Mouse (Mus musculus) embryonic facial prominence, embryonic 13.5 days (tissue): Measurements from ENCODE around the gene Irx2. TPM values are rescaled to one million over a fixed set of nuclear protein-coding genes. Genes with fewer than 3 reads are reported as not detected.

ENCODE experiments used
- ATAC-seq: fragments of 200-750 bp; cut with Nextera tagmentation; 2 replicates; pipeline ENCODE4 v1.8.0; 2017; ENCODE audit warnings: low read depth; ENCODE audit not compliant: insufficient number of reproducible peaks, insufficient read depth, low FRiP score, low TSS enrichment
- H3K27ac ChIP-seq: fragments of 300-500 bp; sonication (generic); 2 replicates; pipeline ENCODE4 v1.5.1; 2015; ENCODE audit warnings: moderate library complexity, mild to moderate bottlenecking, inconsistent platforms
- H3K27me3 ChIP-seq: fragments of 300-500 bp; sonication (generic); 2 replicates; pipeline ENCODE4 v1.6.1; 2015; ENCODE audit warnings: mild to moderate bottlenecking, inconsistent platforms
- H3K36me3 ChIP-seq: fragments of 300-500 bp; sonication (generic); 2 replicates; pipeline ENCODE4 v1.6.1; 2015; ENCODE audit warnings: mild to moderate bottlenecking, inconsistent platforms
- H3K4me1 ChIP-seq: fragments of 300-500 bp; sonication (generic); 2 replicates; pipeline ENCODE4 v1.6.1; 2015; ENCODE audit warnings: inconsistent platforms
- H3K4me2 ChIP-seq: fragments of 300-500 bp; sonication (generic); 2 replicates; pipeline ENCODE4 v1.6.1; 2015; ENCODE audit warnings: moderate library complexity, mild to moderate bottlenecking, inconsistent platforms
- H3K4me3 ChIP-seq: fragments of 300-500 bp; sonication (generic); 2 replicates; pipeline ENCODE4 v1.5.1; 2015; ENCODE audit warnings: mild to moderate bottlenecking, inconsistent platforms
- H3K9ac ChIP-seq: fragments of 300-500 bp; sonication (generic); 2 replicates; pipeline ENCODE4 v1.6.1; 2015; ENCODE audit warnings: mild to moderate bottlenecking, inconsistent platforms
- H3K9me3 ChIP-seq: fragments of 300-500 bp; sonication (generic); 2 replicates; pipeline ENCODE4 v1.6.1; 2016; ENCODE audit warnings: inconsistent platforms
- WGBS: fragments of 180-500 bp; shearing (Covaris S2); methylation state at CpG from one replicate; pipeline ENCODE4 v1.1.7; 2015; ENCODE audit warnings: mixed read lengths; 5-methylcytosine and 5-hydroxymethylcytosine counted together
- polyA plus RNA-seq: library from polyadenylated mRNA; unstranded; fragments of >200 nt; fragmentation: Nextera tagmentation; extraction: Ambion mirVana; gene quantifications from 2 replicates; pipeline ENCODE4 v1.2.1, GENCODE M21; 2015

The Irx2 gene
- 16.7 and 22.1 TPM in 2 replicates for polyA plus RNA-seq

DNA sequence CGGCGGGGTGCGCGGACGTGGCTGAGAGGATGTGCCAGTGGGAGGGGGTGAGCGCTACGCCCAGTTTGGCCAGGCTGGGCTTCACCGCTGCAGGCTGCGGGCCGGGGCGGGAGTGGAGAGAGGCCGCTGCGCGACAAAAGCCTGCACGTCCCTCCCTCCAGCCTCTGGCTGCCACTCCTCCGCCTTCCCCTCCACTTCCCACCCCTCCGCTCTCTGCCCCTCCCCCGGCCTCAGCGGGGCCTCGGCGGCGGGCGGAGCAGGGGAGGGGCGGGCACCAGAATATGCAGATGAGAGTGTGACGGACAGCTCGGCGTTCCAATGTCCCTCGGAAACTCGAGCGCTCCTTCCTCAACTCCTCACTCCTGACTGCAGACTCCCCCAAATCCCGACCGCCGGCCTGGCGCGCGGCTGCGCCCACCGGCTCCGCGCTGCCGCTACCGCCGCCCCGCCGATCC, at the start of gene Irx2:
Gene Irx2, plus strand, starts transcription at position 359 of the 455 bp plus-strand sequence.
- H3K4me1 ChIP-seq: peaks cover 39% of the 10 kb centered on the region
- peak within 1 kb of the TSS; percentile 91 for H3K4me2 ChIP-seq
- no peaks in the 10 kb centered on the region for H3K9me3 ChIP-seq
- ATAC-seq: peak; percentile 93
- H3K4me3 ChIP-seq: peak within 1 kb of the TSS; percentile 59
- under 1% methylated on average over 42 of the region's 45 CpGs for whole genome bisulfite sequencing
- H3K27ac ChIP-seq: no peak within 1 kb of the TSS; the same call in 1 of the 2 replicates
- peak within 1 kb of the TSS; percentile 70 for H3K9ac ChIP-seq
- no peaks in the 10 kb centered on the region for H3K36me3 ChIP-seq
- H3K27me3 ChIP-seq: peaks cover 98% of the 10 kb centered on the region

- no peaks in the 10 kb centered on the region for H3K4me1 ChIP-seq
- H3K4me3 ChIP-seq: no peak overlapping the region
- no peaks in the 10 kb centered on the region for H3K27me3 ChIP-seq
- H3K27ac ChIP-seq: no peak overlapping the region
- H3K4me2 ChIP-seq: no peak overlapping the region
- 90% methylated on average over 2 of the region's 2 CpGs for WGBS
- no peak for ATAC-seq
- no peak overlapping the region for H3K9ac ChIP-seq
- H3K36me3 ChIP-seq: no peaks in the 10 kb centered on the region
- H3K9me3 ChIP-seq: peaks cover 7% of the 10 kb centered on the region
Observed at GRCm38 (mm10) chr13:72581276-72581675, 47.3 kb upstream of the Irx2 start.

GRCm38 (mm10) chr13:72592526-72592925, 36.1 kb upstream of the Irx2 start:
- H3K4me2 ChIP-seq: no peak overlapping the region
- no peaks in the 10 kb centered on the region for H3K36me3 ChIP-seq
- H3K9ac ChIP-seq: no peak overlapping the region
- H3K9me3 ChIP-seq: no peaks in the 10 kb centered on the region
- H3K27ac ChIP-seq: no peak overlapping the region
- no peak for ATAC-seq
- H3K27me3 ChIP-seq: no peaks in the 10 kb centered on the region
- H3K4me3 ChIP-seq: no peak overlapping the region
- 54% methylated on average over 4 of the region's 4 CpGs for WGBS
- peaks cover 5% of the 10 kb centered on the region; the same call in 1 of the 2 replicates for H3K4me1 ChIP-seq

GRCm38 (mm10) chr13:72593310-72593709, 35.3 kb upstream of the Irx2 start:
- Histone ChIP-seq H3K4me2 (no peak overlapping the region), H3K27me3 (no peaks in the 10 kb centered on the region), H3K4me1 (peaks cover 5% of the 10 kb centered on the region; the same call in 1 of the 2 replicates), H3K27ac (no peak overlapping the region), H3K9ac (no peak overlapping the region), H3K4me3 (no peak overlapping the region), H3K9me3 (no peaks in the 10 kb centered on the region), H3K36me3 (no peaks in the 10 kb centered on the region)
- no peak for ATAC-seq
- 79% methylated on average over 6 of the region's 6 CpGs for WGBS

GRCm38 (mm10) chr13:72593710-72594111, 34.9 kb upstream of the Irx2 start:
- no peaks in the 10 kb centered on the region for H3K36me3 ChIP-seq
- H3K9me3 ChIP-seq: no peaks in the 10 kb centered on the region
- H3K27me3 ChIP-seq: no peaks in the 10 kb centered on the region
- 75% methylated on average over 4 of the region's 4 CpGs for WGBS
- H3K4me3 ChIP-seq: no peak overlapping the region
- ATAC-seq: no peak
- H3K4me1 ChIP-seq: peaks cover 5% of the 10 kb centered on the region; the same call in 1 of the 2 replicates
- H3K27ac ChIP-seq: no peak overlapping the region
- H3K4me2 ChIP-seq: no peak overlapping the region
- no peak overlapping the region for H3K9ac ChIP-seq

DNA sequence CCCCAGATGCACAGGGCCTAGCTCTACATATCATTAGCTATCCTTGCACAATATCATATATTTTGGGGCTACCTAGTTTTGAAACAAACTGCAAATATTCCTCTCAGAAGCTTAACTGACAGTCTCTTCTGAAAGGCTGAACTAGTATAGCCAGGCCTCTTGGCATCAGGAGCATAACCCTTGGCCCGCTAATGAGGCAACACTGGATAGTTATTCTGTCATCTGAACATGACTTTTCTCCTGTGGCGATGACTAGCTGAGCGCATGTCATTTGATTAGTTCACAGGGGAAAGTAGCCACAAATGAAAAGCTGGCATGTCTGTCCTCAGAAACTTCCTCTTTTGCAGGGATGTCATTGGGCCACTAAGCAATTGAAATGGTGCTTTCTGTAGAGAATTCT, 29.4 kb upstream of the Irx2 start:
- Histone ChIP-seq H3K4me2 (no peak overlapping the region), H3K36me3 (no peaks in the 10 kb centered on the region), H3K27ac (no peak overlapping the region), H3K4me3 (no peak overlapping the region), H3K9me3 (no peaks in the 10 kb centered on the region), H3K9ac (no peak overlapping the region), H3K4me1 (no peaks in the 10 kb centered on the region), H3K27me3 (no peaks in the 10 kb centered on the region)
- no peak for ATAC-seq
- 88% methylated on average over 3 of the region's 3 CpGs for WGBS

DNA sequence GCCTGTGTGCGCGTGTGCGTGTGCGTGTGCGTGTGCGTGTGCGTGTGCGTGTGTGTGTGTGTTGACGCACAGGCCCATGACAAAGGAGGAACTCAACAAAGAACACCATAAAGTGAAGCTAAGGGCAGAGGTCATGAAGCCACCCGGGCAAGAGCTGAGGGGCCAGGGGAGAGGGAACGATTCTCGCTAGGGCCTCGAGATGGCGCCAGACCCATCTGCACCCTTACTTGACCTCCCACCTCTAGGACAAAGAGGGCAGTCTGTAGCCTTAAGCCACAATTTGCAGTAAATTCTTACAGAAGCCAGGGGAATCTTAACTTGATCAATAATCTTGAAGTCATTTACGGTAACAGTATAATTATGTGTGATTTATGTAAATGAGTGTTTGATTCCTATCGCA, 19.9 kb upstream of the Irx2 start:
- ATAC-seq: no peak
- Histone ChIP-seq H3K9me3 (no peaks in the 10 kb centered on the region), H3K36me3 (no peaks in the 10 kb centered on the region), H3K27ac (no peak overlapping the region), H3K4me1 (no peaks in the 10 kb centered on the region), H3K4me2 (no peak overlapping the region), H3K27me3 (no peaks in the 10 kb centered on the region; the same call in 1 of the 2 replicates), H3K9ac (no peak overlapping the region), H3K4me3 (no peak overlapping the region)
- 59% methylated on average over 16 of the region's 16 CpGs for WGBS

DNA sequence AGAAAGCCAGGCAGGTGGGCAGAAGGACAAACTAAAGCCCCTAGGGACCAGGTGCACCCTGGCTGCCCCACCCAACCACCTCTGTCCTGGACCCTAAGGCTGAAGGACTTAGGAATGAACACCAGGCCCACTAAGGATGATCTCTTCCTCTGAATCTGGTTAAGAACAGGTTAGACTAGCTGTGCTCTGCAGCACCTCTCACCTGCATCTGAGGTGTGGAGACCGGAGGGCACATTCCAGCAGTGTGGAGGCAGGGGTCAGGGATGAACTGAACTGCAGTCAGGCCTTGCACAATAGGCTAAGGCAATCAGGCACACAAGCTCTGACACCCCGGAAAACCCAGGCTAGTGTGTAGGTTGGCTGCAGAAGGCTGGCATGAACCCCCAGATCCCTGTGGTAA, 18.3 kb upstream of the Irx2 start:
- no peaks in the 10 kb centered on the region for H3K36me3 ChIP-seq
- H3K9ac ChIP-seq: no peak overlapping the region
- no peak overlapping the region for H3K4me3 ChIP-seq
- no peaks in the 10 kb centered on the region; the same call in 1 of the 2 replicates for H3K27me3 ChIP-seq
- H3K27ac ChIP-seq: no peak overlapping the region
- ATAC-seq: no peak
- H3K9me3 ChIP-seq: no peaks in the 10 kb centered on the region
- no peaks in the 10 kb centered on the region for H3K4me1 ChIP-seq
- H3K4me2 ChIP-seq: no peak overlapping the region
- WGBS: 77% methylated on average over 2 of the region's 2 CpGs

GRCm38 (mm10) chr13:72623926-72624846, 4.4 kb upstream of the Irx2 start:
- H3K4me3 ChIP-seq: peak overlapping the region; percentile 33
- peak overlapping the region; percentile 53 for H3K4me2 ChIP-seq
- peaks cover 25% of the 10 kb centered on the region for H3K4me1 ChIP-seq
- no peaks in the 10 kb centered on the region for H3K9me3 ChIP-seq
- no peaks in the 10 kb centered on the region for H3K36me3 ChIP-seq
- no peak for ATAC-seq
- 1% methylated on average over 46 of the region's 46 CpGs for WGBS
- H3K27me3 ChIP-seq: peaks cover 88% of the 10 kb centered on the region
- 0 out of 2 replicates have a peak overlapping the region, but pooled peaks have one; percentile 32 for H3K9ac ChIP-seq
- no peak overlapping the region for H3K27ac ChIP-seq

DNA sequence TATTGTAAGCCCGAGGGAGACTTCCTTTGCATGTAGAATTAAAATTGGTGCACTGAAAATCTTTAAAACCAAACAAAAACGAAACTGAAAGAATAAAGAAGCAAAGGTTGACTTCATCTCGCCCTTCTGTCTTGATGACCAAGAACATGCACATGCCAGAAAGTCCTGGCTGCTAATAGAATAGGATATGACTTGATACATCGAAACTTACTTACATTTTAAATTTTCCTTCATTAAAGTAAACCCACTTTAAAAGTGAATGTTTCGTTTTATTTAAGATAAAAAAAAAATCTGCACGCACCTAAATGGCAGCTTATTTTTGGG, 3.8 kb upstream of the Irx2 start:
- Histone ChIP-seq H3K36me3 (no peaks in the 10 kb centered on the region), H3K27me3 (peaks cover 92% of the 10 kb centered on the region), H3K4me1 (peaks cover 28% of the 10 kb centered on the region), H3K4me3 (peak overlapping the region; percentile 33), H3K27ac (no peak overlapping the region), H3K9me3 (no peaks in the 10 kb centered on the region), H3K9ac (no peak overlapping the region), H3K4me2 (peak overlapping the region; percentile 53)
- 4% methylated on average over 6 of the region's 6 CpGs for WGBS
- no peak for ATAC-seq

DNA sequence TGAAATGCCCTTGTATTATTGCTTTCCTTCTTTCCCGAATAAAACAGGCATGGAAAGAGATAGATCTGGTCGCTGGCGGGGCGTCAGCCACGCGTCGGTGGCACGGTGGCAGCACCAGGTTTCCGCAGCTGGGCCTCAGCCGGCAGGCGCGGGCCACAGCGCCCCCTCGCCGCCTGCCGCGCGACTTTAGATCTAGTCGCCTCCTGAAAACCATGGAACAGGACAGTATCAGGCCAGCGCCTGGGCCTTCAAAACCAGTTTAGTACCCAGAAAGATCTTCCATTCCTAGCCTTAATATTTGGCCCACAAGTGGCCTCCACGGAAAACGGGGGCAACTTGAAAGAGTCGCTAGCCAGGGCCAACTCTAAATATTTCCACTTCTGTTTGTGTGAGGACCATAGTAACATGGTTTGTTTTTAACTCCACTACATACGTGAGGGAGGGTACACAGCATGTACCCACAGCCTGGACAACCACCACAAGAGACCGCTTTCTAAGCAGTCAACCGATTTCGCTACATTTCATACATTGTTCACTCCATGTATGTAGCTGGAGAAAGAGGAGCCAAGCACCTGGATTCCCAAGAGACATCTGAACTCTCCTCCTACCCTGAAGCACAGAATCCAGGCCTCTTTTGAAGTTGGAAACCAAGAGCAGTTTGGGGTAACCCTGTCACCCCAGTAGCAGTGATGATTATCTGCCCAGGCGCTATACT, 3.2 kb upstream of the Irx2 start:
- H3K9me3 ChIP-seq: no peaks in the 10 kb centered on the region
- peaks cover 28% of the 10 kb centered on the region for H3K4me1 ChIP-seq
- H3K27me3 ChIP-seq: peaks cover 97% of the 10 kb centered on the region
- no peak overlapping the region for H3K9ac ChIP-seq
- no peaks in the 10 kb centered on the region for H3K36me3 ChIP-seq
- 7% methylated on average over 28 of the region's 28 CpGs for WGBS
- H3K27ac ChIP-seq: no peak overlapping the region
- no peak for ATAC-seq
- peak overlapping the region; percentile 53 for H3K4me2 ChIP-seq
- H3K4me3 ChIP-seq: peak overlapping the region; percentile 33; the same call in 1 of the 2 replicates
